Mouse (Mus musculus): ENCODE data around the gene Mfsd6l. TPM values are rescaled to one million over a fixed set of nuclear protein-coding genes. Genes with fewer than 3 reads are reported as not detected.

Gene Mfsd6l
- polyA plus RNA-seq, 1 experiment from 2014 or later = not detected

DNA sequence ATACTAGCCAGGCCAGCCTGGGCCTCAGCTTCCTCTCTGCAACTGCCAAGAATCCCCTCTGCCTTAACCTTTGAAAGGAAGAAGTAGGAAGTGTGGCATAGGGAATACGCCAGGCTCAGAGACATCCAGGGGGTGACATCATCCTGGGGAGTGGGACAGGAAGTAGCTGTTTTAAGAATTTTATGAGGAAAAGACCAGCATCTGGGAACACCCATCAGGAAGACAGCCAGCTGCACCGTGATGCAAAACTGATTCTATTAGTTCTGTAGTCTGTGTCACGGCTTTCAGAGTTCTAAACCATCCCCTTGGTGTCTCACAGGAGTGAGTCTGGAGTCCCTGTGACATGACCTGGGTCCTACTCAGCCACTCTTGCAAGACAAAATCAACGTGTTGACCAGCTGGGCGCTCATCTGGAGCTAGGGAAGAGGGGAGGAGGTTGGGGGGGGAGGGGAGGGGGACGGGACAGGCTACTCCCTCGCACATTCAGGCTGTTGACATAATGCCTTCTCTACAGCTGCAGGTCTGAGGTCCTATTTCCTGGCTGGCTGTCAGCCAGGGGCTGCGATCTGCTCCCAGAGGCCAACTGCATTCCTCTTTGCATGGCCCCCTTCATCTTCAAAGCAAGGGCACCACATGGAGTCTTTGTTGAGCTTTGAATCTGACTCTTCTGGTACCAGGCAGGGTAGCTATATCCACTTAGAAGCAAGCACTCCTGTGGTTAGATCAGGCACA, 46.4 kb downstream of the Mfsd6l start:
- DNase-seq (ENCODE audit: low spot score) (peak; percentile 62), ATAC-seq (ENCODE audit: insufficient read depth, low FRiP score, low TSS enrichment) (no peak)
- Histone ChIP-seq H3K4me1 (ENCODE audit: control insufficient read depth, insufficient read depth, low read length) (peaks cover 8% of the 10 kb centered on the region; the same call in 1 of the 2 replicates), H3K4me3 (ENCODE audit: low read depth, low read length) (no peak overlapping the region), H3K9me3 (ENCODE audit: control insufficient read depth, low read length) (no peaks in the 10 kb centered on the region), H3K4me2 (ENCODE audit: low read depth) (no peak overlapping the region), H3K27me3 (ENCODE audit: control insufficient read depth, insufficient read depth, low read length) (no peaks in the 10 kb centered on the region), H3K36me3 (ENCODE audit: control insufficient read depth, insufficient read depth, low read length) (no peaks in the 10 kb centered on the region), H3K27ac (ENCODE audit: low read depth, low read length) (no peak overlapping the region), H3K9ac (ENCODE audit: low read length) (no peak overlapping the region)
- WGBS = 22% methylated on average over 8 of the region's 8 CpGs

GRCm38 (mm10) chr11:68607046-68607445, 51.1 kb downstream of the Mfsd6l start:
- Histone ChIP-seq H3K4me1 (ENCODE audit: control insufficient read depth, insufficient read depth, low read length) (peaks cover 4% of the 10 kb centered on the region; the same call in 1 of the 2 replicates), H3K36me3 (ENCODE audit: control insufficient read depth, insufficient read depth, low read length) (no peaks in the 10 kb centered on the region), H3K9me3 (ENCODE audit: control insufficient read depth, low read length) (no peaks in the 10 kb centered on the region), H3K4me3 (ENCODE audit: low read depth, low read length) (no peak overlapping the region), H3K27me3 (ENCODE audit: control insufficient read depth, insufficient read depth, low read length) (no peaks in the 10 kb centered on the region), H3K27ac (ENCODE audit: low read depth, low read length) (no peak overlapping the region), H3K4me2 (ENCODE audit: low read depth) (no peak overlapping the region), H3K9ac (ENCODE audit: low read length) (no peak overlapping the region)
- DNase-seq (ENCODE audit: low spot score) = no peak
- ATAC-seq (ENCODE audit: insufficient read depth, low FRiP score, low TSS enrichment) = no peak
- 86% methylated on average over 2 of the region's 2 CpGs for WGBS

Other genes starting within 250 kb of the Mfsd6l start
- 10.0 and 11.5 TPM in 2 replicates for gene Ntn1, start 155.4 kb upstream of the Mfsd6l start, polyA plus RNA-seq (2014; fragmentation: Nextera tagmentation; extraction: Ambion mirVana)
- 1.2 and 2.1 TPM in 2 replicates for gene Pik3r5, start 124.1 kb upstream of the Mfsd6l start, polyA plus RNA-seq (2014; fragmentation: Nextera tagmentation; extraction: Ambion mirVana)
- gene Pik3r6, start 53.2 kb upstream of the Mfsd6l start, polyA plus RNA-seq (2014; fragmentation: Nextera tagmentation; extraction: Ambion mirVana) = 1.6 and 2.5 TPM in 2 replicates
- 1.4 and 2.3 TPM in 2 replicates for gene Ccdc42, start 30.8 kb downstream of the Mfsd6l start, polyA plus RNA-seq (2014; fragmentation: Nextera tagmentation; extraction: Ambion mirVana)
- gene Myh10, start 135.4 kb downstream of the Mfsd6l start, polyA plus RNA-seq (2014; fragmentation: Nextera tagmentation; extraction: Ambion mirVana) = 138 and 159 TPM in 2 replicates

Measured in neural tube, embryonic 11.5 days (tissue).